23 mouse cellular contexts compared by ENCODE assay signal in the genomic region with DNA sequence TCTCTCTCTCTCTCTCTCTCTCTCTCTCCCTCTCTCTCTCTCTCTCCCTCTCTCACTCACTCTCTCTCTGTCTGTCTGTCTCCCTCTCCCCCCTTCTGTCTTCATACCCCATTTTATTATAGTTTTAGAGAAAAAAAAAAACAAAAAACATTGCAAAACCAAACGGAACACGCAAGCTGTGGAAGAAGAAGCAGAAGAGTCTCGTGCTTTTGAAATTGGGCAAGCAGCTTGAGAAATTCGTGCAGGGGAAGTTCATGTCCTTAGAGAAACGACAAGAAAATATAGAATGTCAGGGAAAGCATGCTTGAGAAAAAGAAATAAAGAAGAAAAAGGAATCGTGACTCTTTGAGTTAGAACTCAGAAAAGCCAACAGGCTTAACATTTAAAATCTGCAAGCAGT. TPM values are rescaled to one million over a fixed set of nuclear protein-coding genes. Genes with fewer than 3 reads are reported as not detected.
DNase-seq lines count a peak whose midpoint lies in the region; ATAC-seq and TF ChIP-seq lines count a peak whose summit lies in the region.
"Had no signal": no experiment of that assay in that cellular context is flagged by ENCODE, and none has a peak within 500 bp of the region (broad histone marks: within the 10 kb centered on the region; RNA-seq: fewer than 3 reads in every experiment).

No protein-coding gene starts in this region.

- WGBS in forebrain, embryonic 16.5 days, result 73% methylated on average over 6 of the region's 6 CpGs

- no peak for DNase-seq in left cerebral cortex, adult 2 months (ENCODE audit: extremely low spot score in 1 of 2, low spot score in 2 of 2)
- no peak for DNase-seq in left cerebral cortex, postnatal 25 days (ENCODE audit: low spot score in 2 of 2)
- peak; percentile 24 for DNase-seq in lung, postnatal 25 days (ENCODE audit: low spot score)
- DNase-seq in lung, postnatal 14 days, result no peak
- DNase-seq in spleen, postnatal 10 days (ENCODE audit: low spot score in 2 of 2), result no peak
- DNase-seq: adrenal gland, adult 2 months; adrenal gland, postnatal 25 days; cerebellum, adult 11-12 months; cerebellum, adult 9-10 months; cerebellum, postnatal 25 days; forebrain, postnatal 0 days; gastrocnemius, adult 2 months; gastrocnemius, postnatal 25 days; heart, postnatal 36 days had no signal

- peak overlapping the region; percentile 33 for H3K27ac ChIP-seq in left cerebral cortex, adult 2 months
- H3K27ac ChIP-seq in forebrain, embryonic 16.5 days (ENCODE audit: low read length), result no peak overlapping the region
- H3K27ac ChIP-seq: embryonic facial prominence, embryonic 12.5 days; forebrain, embryonic 12.5 days; gastrocnemius, adult 2 months; heart, embryonic 13.5 days; hindbrain, embryonic 15.5 days had no signal

- H3K36me3 ChIP-seq in forebrain, embryonic 16.5 days (ENCODE audit: control insufficient read depth, insufficient read depth), result no peaks in the 10 kb centered on the region
- H3K36me3 ChIP-seq: embryonic facial prominence, embryonic 12.5 days; forebrain, embryonic 12.5 days; heart, embryonic 13.5 days; hindbrain, embryonic 15.5 days had no signal

- intact Hi-C loops in left cerebral cortex, adult 2 months (cut with DNase I), result no loop called here
- intact Hi-C loops in left cerebral cortex, postnatal 25 days (cut with DNase I), result loop anchor here (5.0 kb wide), 1 partner anchor 44 kb away; the partner anchor contains the start of gene Galm

- no peaks in the 10 kb centered on the region for H3K27me3 ChIP-seq in forebrain, embryonic 16.5 days (replicated peaks; ENCODE audit: control insufficient read depth, insufficient read depth, low read length)
- H3K27me3 ChIP-seq: embryonic facial prominence, embryonic 12.5 days; forebrain, embryonic 12.5 days; heart, embryonic 13.5 days; hindbrain, embryonic 15.5 days had no signal

- H3K9ac ChIP-seq in forebrain, embryonic 16.5 days (replicated peaks; ENCODE audit: low read depth, low read length), result no peak overlapping the region
- H3K9ac ChIP-seq: embryonic facial prominence, embryonic 12.5 days; forebrain, embryonic 12.5 days; forebrain, postnatal 0 days; heart, embryonic 13.5 days; hindbrain, embryonic 15.5 days had no signal

- no peaks in the 10 kb centered on the region for H3K4me1 ChIP-seq in forebrain, embryonic 16.5 days (replicated peaks; ENCODE audit: control insufficient read depth, insufficient read depth, low read length)
- H3K4me1 ChIP-seq: embryonic facial prominence, embryonic 12.5 days; forebrain, embryonic 12.5 days; hindbrain, embryonic 15.5 days had no signal

- peak; percentile 80 for ATAC-seq in granulocyte monocyte progenitor cell, adult 5-6 weeks (replicated peaks; ENCODE audit: poor library complexity, severe bottlenecking)
- ATAC-seq in neutrophil, adult 5-6 weeks (ENCODE audit: extremely low read depth, insufficient number of reproducible peaks, low FRiP score, poor library complexity, severe bottlenecking), result 0 out of 2 replicates have a peak, but pooled peaks have one; percentile 41
- ATAC-seq in forebrain, embryonic 16.5 days, result no peak
- ATAC-seq: activated CD4-positive, CD25-positive, alpha-beta regulatory T cell, adult 4 months; forebrain, postnatal 0 days; Patski had no signal

- H3K4me2 ChIP-seq in forebrain, embryonic 16.5 days (ENCODE audit: low read length), result no peak overlapping the region
- H3K4me2 ChIP-seq: embryonic facial prominence, embryonic 12.5 days; forebrain, embryonic 12.5 days; heart, embryonic 13.5 days; hindbrain, embryonic 15.5 days had no signal

- no peaks in the 10 kb centered on the region; the same call in 1 of the 2 replicates for H3K9me3 ChIP-seq in forebrain, embryonic 16.5 days (ENCODE audit: control insufficient read depth, low read length)
- H3K9me3 ChIP-seq: embryonic facial prominence, embryonic 12.5 days; forebrain, embryonic 12.5 days; hindbrain, embryonic 15.5 days had no signal

- TF ChIP-seq CTCF in left cerebral cortex, adult 2 months (IDR thresholded peaks at IDR 0.05), result no peak

- no peak overlapping the region for H3K4me3 ChIP-seq in left cerebral cortex, adult 2 months
- no peak overlapping the region for H3K4me3 ChIP-seq in forebrain, embryonic 16.5 days (replicated peaks; ENCODE audit: low read length)
- H3K4me3 ChIP-seq: embryonic facial prominence, embryonic 12.5 days; forebrain, embryonic 12.5 days; gastrocnemius, adult 2 months; heart, embryonic 13.5 days; hindbrain, embryonic 15.5 days had no signal

RNA-seq across cellular contexts. Expression of gene Hnrnpll, which starts 21.1 kb away (rescaled TPM):
- total RNA-seq in left cerebral cortex, adult 2 months (2021), result 10 to 100 TPM; 64.0 to 66.9 TPM
- 10 to 100 TPM; 55.4 to 63.6 TPM for total RNA-seq in left cerebral cortex, postnatal 25 days (2021)
- total RNA-seq in granulocyte monocyte progenitor cell, adult 5-6 weeks (2014; fragmentation: Nextera tagmentation), result 66.9 and 88.2 TPM in 2 replicates
- total RNA-seq in granulocyte monocyte progenitor cell, adult 5-6 weeks (2017), result 61.4 and 71.8 TPM in 2 replicates
- total RNA-seq in neutrophil, adult 5-6 weeks (2017), result 64.2 and 73.1 TPM in 2 replicates
- polyA plus RNA-seq in forebrain, embryonic 16.5 days (2015; fragmentation: Nextera tagmentation; extraction: Ambion mirVana), result 66.6 and 77.6 TPM in 2 replicates

RNA-seq across cellular contexts. Expression of gene Galm, which starts 44.0 kb away (rescaled TPM):
- 1 to 10 TPM; 1.8 to 2.6 TPM for total RNA-seq in left cerebral cortex, adult 2 months (2021)
- total RNA-seq in left cerebral cortex, postnatal 25 days (2021), result 1 to 10 TPM; 1.8 to 2.2 TPM
- 6.1 and 12.2 TPM in 2 replicates for total RNA-seq in granulocyte monocyte progenitor cell, adult 5-6 weeks (2014; fragmentation: Nextera tagmentation)
- total RNA-seq in granulocyte monocyte progenitor cell, adult 5-6 weeks (2017), result 4.0 and 5.3 TPM in 2 replicates
- total RNA-seq in neutrophil, adult 5-6 weeks (2017), result 10.8 and 15.5 TPM in 2 replicates
- polyA plus RNA-seq in forebrain, embryonic 16.5 days (2015; fragmentation: Nextera tagmentation; extraction: Ambion mirVana), result 1.7 and 2.4 TPM in 2 replicates
